Mouse (Mus musculus): ENCODE measurements at regions not wholly inside any gene's neighbourhood (a gene's known extent, or its start where the extent isn't known, plus 50 kb on each side); places are given as distances from the start of the nearest gene placed in this dataset.

- peak; percentile 91 to 93 for DNase-seq (ENCODE audit: extremely low spot score in 1 of 2, low spot score in 1 of 2)
These were observed 514.0 kb upstream of the Epha7 start for GRCm38 (mm10) chr4:28298911-28299353.

DNA sequence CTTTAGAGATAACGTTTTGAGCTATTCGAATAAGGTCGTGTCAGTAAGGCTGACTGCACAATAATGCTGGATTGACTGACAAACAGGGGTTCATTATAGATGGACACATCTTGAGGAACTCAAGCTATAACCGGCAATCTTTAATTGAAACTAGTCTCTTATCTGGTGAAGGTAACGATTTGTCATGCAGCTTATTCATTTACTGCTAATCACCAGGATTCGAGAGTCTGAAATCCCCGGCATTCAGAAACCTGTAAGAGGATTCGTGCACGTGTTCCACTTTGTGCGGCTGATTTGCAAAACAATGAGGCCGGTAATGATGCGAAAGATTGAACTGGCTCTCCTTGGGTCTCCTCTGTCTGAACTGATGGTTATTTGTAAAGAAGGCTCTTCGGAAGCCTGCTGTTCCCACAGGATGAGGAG, 512.9 kb upstream of the Epha7 start:
- no peak for DNase-seq (ENCODE audit: extremely low spot score in 1 of 2, low spot score in 1 of 2)

DNA sequence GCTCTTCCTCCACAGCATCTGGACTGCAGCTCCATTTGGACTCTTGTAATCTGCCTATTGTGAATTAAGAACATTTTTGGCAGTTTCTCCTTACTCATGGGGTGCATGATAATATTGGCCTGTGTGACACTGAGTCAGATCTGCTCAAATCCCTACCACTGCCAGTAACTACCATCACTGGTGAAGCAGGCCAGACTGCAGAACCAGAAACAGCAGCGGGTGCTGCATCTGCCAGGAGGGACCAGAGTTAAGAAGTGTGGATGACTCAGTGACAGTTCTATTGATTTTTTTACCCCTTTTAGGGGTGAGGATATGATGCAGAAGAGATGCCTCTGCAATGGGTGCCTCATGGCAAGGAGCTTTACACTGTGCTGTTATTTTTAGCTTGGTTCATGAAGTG, 511.2 kb upstream of the Epha7 start:
- peak; percentile 47 to 67 for DNase-seq (ENCODE audit: extremely low spot score in 1 of 2, low spot score in 1 of 2)

DNA sequence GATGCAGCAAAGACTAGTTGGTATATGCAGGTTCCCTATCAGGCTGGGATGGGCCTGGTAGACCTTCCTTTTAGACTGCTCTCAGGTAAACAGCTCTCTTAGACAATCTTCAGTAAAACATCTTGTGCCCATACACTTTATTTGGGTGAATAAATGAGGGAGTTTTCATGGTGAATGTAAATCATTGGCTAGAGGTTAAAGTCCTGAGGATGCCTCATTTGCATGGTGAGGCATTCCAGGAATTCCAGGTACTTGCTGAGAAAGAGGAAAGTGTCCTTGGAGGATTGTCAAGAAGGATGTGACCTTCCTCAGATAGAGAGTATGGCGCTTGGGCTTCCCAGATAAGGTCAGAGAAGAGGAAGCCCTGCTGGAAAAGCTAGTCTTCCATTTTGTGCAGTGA, 481.9 kb upstream of the Epha7 start:
- DNase-seq (ENCODE audit: extremely low spot score in 1 of 2, low spot score in 1 of 2): no peak

DNA sequence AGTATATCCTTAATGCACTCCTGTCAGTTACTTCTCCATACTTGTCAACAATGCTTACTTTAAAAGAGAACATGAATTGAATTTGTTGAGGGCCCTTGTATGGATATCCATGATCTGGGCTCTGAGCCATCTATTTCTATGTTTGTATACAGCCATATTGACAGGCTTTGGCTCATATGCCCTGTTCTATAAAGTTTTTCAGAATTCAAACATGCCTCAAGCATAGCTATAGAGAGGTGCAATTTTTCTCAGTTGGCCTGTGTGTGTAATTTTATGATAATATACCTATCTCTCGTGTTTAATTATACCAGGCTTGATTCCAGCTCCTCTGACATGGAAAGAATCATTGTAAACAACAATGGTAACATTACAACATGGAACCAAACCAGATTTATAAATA, 448.4 kb upstream of the Epha7 start:
- no peak for DNase-seq (ENCODE audit: extremely low spot score in 1 of 2, low spot score in 1 of 2)

GRCm38 (mm10) chr4:28377087-28377486, 435.8 kb upstream of the Epha7 start:
- DNase-seq (ENCODE audit: extremely low spot score in 1 of 2, low spot score in 1 of 2): peak in 1 of 2 experiments; percentile 1

DNA sequence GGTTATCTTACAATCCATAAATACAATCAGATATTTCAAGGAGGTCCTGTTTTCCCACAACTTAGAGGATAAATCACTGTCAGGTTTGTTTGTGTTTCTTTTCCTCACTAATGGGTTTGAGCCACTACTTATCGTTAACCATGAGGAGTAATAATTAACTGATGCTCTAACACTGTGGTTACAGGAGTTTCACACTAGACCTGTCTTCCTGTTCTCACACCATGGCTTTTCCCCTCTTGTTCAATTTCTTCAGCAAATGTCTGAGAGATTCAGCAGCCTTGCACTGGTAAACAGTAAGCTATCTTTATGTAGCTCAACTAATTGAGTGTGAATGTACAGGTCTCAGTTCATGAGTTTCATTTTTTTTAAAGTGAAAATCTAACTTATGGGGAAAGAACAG, 434.3 kb upstream of the Epha7 start:
- DNase-seq (ENCODE audit: extremely low spot score in 1 of 2, low spot score in 1 of 2): no peak

DNA sequence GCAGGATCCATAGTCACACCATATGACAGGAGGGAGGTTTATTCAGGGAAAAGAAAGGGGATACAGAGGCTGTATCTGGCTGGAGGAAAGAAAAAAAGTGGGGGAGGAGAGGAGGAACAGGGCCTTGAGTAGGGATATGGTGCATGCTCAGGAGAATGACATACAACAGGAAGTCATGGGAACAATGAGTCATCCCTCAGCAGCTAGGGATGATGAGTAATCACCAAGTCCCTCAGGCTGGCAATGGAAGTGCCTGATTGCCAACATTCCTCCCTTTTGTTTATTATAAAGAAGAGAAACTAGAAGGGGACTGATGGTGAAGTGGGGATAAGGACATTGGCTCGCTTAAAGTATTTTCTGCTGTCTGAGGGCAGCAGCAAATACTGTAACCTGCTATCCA, 388.6 kb upstream of the Epha7 start:
- DNase-seq (ENCODE audit: extremely low spot score in 1 of 2, low spot score in 1 of 2): peak in 1 of 2 experiments; percentile 2

- DNase-seq (ENCODE audit: extremely low spot score in 1 of 2, low spot score in 1 of 2): no peak
These were observed 372.8 kb upstream of the Epha7 start for GRCm38 (mm10) chr4:28440161-28440560.

DNA sequence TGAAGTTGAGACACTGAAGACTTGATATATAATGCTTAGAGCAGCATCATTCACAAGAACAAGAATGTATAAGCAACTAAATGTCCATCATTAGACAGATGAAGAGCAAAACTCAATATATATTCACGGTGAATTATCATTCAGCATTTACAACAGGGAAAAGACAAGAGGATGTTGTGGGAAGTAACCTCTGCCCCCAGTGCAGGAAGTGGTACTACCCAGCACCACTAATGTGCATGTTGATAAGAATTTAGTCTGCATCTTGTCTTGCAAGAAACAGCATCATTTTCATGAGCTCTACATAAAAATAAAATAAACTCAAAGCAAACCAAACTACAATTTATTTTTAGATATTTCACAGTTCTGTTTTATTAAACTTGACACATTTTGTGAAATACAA, 359.8 kb upstream of the Epha7 start:
- DNase-seq (ENCODE audit: extremely low spot score in 1 of 2, low spot score in 1 of 2): no peak

- DNase-seq (ENCODE audit: extremely low spot score in 1 of 2, low spot score in 1 of 2): no peak
These were observed 356.6 kb upstream of the Epha7 start for GRCm38 (mm10) chr4:28456312-28456711.
